Mouse (Mus musculus) MEL (cell line): ENCODE measurements around the gene Cdc40. TPM values are rescaled to one million over a fixed set of nuclear protein-coding genes. Genes with fewer than 3 reads are reported as not detected.

Experiments used
- DNase-seq: peaks from one replicate; pipeline ENCODE4 v3.0.0; 2011; ENCODE audit warnings: low read depth, low spot score
- H3K27ac ChIP-seq: 2 replicates; pipeline ENCODE4 v1.5.1; 2012; ENCODE audit warnings: low read depth, mild to moderate bottlenecking, control low read depth, low read length, moderate library complexity; ENCODE audit not compliant: control insufficient read depth
- H3K27me3 ChIP-seq, 2 experiments: fragments of 150-350 bp in 1 of 2; sonication (generic) in 1 of 2; 2 replicates each; pipeline ENCODE4 v1.6.1; 2012; ENCODE audit warnings: low read length in 2 of 2, mild to moderate bottlenecking in 2 of 2, improper control_type of control experiment in 1 of 2, moderate library complexity in 1 of 2; ENCODE audit not compliant: insufficient read depth in 2 of 2, control insufficient read depth in 1 of 2
- H3K36me3 ChIP-seq, 2 experiments: 2 replicates each; pipeline ENCODE4 v1.6.1; 2012 to 2014; ENCODE audit warnings: low read length in 2 of 2, improper control_type of control experiment in 1 of 2, inconsistent platforms in 1 of 2, mild to moderate bottlenecking in 1 of 2; ENCODE audit not compliant: insufficient read depth in 2 of 2, control insufficient read depth in 1 of 2
- H3K4me1 ChIP-seq, 2 experiments: fragments of 150-350 bp in 1 of 2; sonication (generic) in 1 of 2; 2 replicates each; pipeline ENCODE4 v1.6.1; 2012; ENCODE audit warnings: low read length in 2 of 2, improper control_type of control experiment in 1 of 2, mild to moderate bottlenecking in 1 of 2; ENCODE audit not compliant: insufficient read depth in 2 of 2, control insufficient read depth in 1 of 2
- H3K4me3 ChIP-seq, 2 experiments: fragments of 150-350 bp in 1 of 2; sonication (generic) in 1 of 2; 2 replicates each; pipeline ENCODE4 v1.5.1; 2012; ENCODE audit warnings: low read depth in 2 of 2, low read length in 2 of 2, mild to moderate bottlenecking in 2 of 2, moderate library complexity in 2 of 2, control low read depth in 1 of 2, improper control_type of control experiment in 1 of 2; ENCODE audit not compliant: control insufficient read depth in 1 of 2, insufficient read depth in 1 of 2
- H3K79me2 ChIP-seq: 2 replicates; pipeline ENCODE4 v1.6.1; 2012; ENCODE audit warnings: mild to moderate bottlenecking, low read length, moderate library complexity; ENCODE audit not compliant: control insufficient read depth, poor library complexity, insufficient read depth
- H3K9ac ChIP-seq: 2 replicates; pipeline ENCODE4 v1.6.1; 2012; ENCODE audit warnings: low read depth, mild to moderate bottlenecking, control low read depth, low read length, moderate library complexity; ENCODE audit not compliant: control insufficient read depth, poor library complexity, severe bottlenecking
- H3K9me3 ChIP-seq: fragments of 150-350 bp; sonication (generic); replicated peaks from 2 replicates; pipeline ENCODE4 v1.6.1; 2012; ENCODE audit warnings: mild to moderate bottlenecking, low read length, improper control_type of control experiment, moderate library complexity; ENCODE audit not compliant: insufficient read depth
- CHD1 ChIP-seq: IDR thresholded peaks from 2 replicates; pipeline ENCODE4 v1.6.1; 2012; ENCODE audit warnings: low read depth, mild to moderate bottlenecking, inconsistent platforms, low read length, improper control_type of control experiment
- CHD2 ChIP-seq: IDR thresholded peaks from 2 replicates; pipeline ENCODE4 v1.6.1; 2011; ENCODE audit warnings: low read length, improper control_type of control experiment
- HCFC1 ChIP-seq: IDR thresholded peaks from 2 replicates; pipeline ENCODE4 v1.6.1; 2012; ENCODE audit warnings: low read depth, mild to moderate bottlenecking, inconsistent platforms, low read length, improper control_type of control experiment, moderate library complexity
- KAT2A ChIP-seq: conservative IDR thresholded peaks from 2 replicates; pipeline ENCODE4 v1.6.1; 2012; ENCODE audit warnings: low read depth, low read length, improper control_type of control experiment, inconsistent platforms
- MAFK ChIP-seq: IDR thresholded peaks from 2 replicates; pipeline ENCODE4 v1.6.1; 2011; ENCODE audit warnings: low read depth, mild to moderate bottlenecking, low read length, improper control_type of control experiment, borderline replicate concordance
- MAX ChIP-seq: IDR thresholded peaks from 2 replicates; pipeline ENCODE4 v1.6.1; 2011; ENCODE audit warnings: low read length, improper control_type of control experiment
- MAZ ChIP-seq: IDR thresholded peaks from 2 replicates; pipeline ENCODE4 v1.6.1; 2012; ENCODE audit warnings: low read depth, mild to moderate bottlenecking, inconsistent platforms, low read length, improper control_type of control experiment
- MEF2A ChIP-seq: IDR thresholded peaks from 2 replicates; pipeline ENCODE4 v1.6.1; 2014; ENCODE audit warnings: low read depth, mild to moderate bottlenecking, inconsistent platforms, low read length, improper control_type of control experiment; ENCODE audit not compliant: poor library complexity, insufficient replicate concordance, severe bottlenecking; ENCODE audit errors: extremely low read depth
- MYC ChIP-seq: IDR thresholded peaks from 2 replicates; pipeline ENCODE4 v1.6.1; 2011; ENCODE audit warnings: low read depth, mild to moderate bottlenecking, low read length, improper control_type of control experiment, moderate library complexity
- NRF1 ChIP-seq: IDR thresholded peaks from 2 replicates; pipeline ENCODE4 v1.6.1; 2014; ENCODE audit warnings: low read depth, mild to moderate bottlenecking, inconsistent platforms, low read length, improper control_type of control experiment, moderate library complexity; ENCODE audit not compliant: poor library complexity, insufficient read depth, severe bottlenecking
- POLR2AphosphoS2 ChIP-seq: IDR thresholded peaks from 2 replicates; pipeline ENCODE4 v1.6.1; 2011; ENCODE audit warnings: low read length, improper control_type of control experiment
- POLR2AphosphoS5 ChIP-seq: IDR thresholded peaks from 2 replicates; pipeline ENCODE4 v1.6.1; 2012; ENCODE audit warnings: low read depth, borderline replicate concordance, mild to moderate bottlenecking, inconsistent platforms, low read length, moderate library complexity, mixed read lengths
- RAD21 ChIP-seq: IDR thresholded peaks from 2 replicates; pipeline ENCODE4 v1.6.1; 2011; ENCODE audit warnings: mild to moderate bottlenecking, low read depth, low read length, improper control_type of control experiment
- RCOR1 ChIP-seq: IDR thresholded peaks from 2 replicates; pipeline ENCODE4 v1.6.1; 2012; ENCODE audit warnings: low read depth, mild to moderate bottlenecking, inconsistent platforms, low read length, improper control_type of control experiment
- SIN3A ChIP-seq: IDR thresholded peaks from 2 replicates; pipeline ENCODE4 v1.6.1; 2012; ENCODE audit warnings: low read length, improper control_type of control experiment, inconsistent platforms
- SMC3 ChIP-seq: IDR thresholded peaks from 2 replicates; pipeline ENCODE4 v1.6.1; 2011; ENCODE audit warnings: low read depth, low read length, improper control_type of control experiment
- TAL1 ChIP-seq: IDR thresholded peaks from 2 replicates; pipeline ENCODE4 v1.6.1; 2012; ENCODE audit warnings: mild to moderate bottlenecking, inconsistent platforms, low read length, moderate library complexity, mixed read lengths
- TBP ChIP-seq: IDR thresholded peaks from 2 replicates; pipeline ENCODE4 v1.8.0; 2011; ENCODE audit warnings: low read depth, low read length, improper control_type of control experiment
- UBTF ChIP-seq: IDR thresholded peaks from 2 replicates; pipeline ENCODE4 v1.6.1; 2012; ENCODE audit warnings: low read depth, mild to moderate bottlenecking, inconsistent platforms, low read length, improper control_type of control experiment, moderate library complexity, borderline replicate concordance; ENCODE audit not compliant: insufficient read depth
- USF1 ChIP-seq: IDR thresholded peaks from 2 replicates; pipeline ENCODE4 v1.6.1; 2014; ENCODE audit warnings: low read depth, mild to moderate bottlenecking, inconsistent platforms, low read length, improper control_type of control experiment, moderate library complexity
- USF2 ChIP-seq, 2 experiments: IDR thresholded peaks; 2 replicates each; pipeline ENCODE4 v1.6.1; 2011 to 2012; ENCODE audit warnings: improper control_type of control experiment in 2 of 2, low read length in 2 of 2, borderline replicate concordance in 1 of 2, inconsistent platforms in 1 of 2, low read depth in 1 of 2, mild to moderate bottlenecking in 1 of 2; ENCODE audit not compliant: insufficient read depth in 1 of 2
- ZKSCAN1 ChIP-seq: IDR thresholded peaks from 2 replicates; pipeline ENCODE4 v1.6.1; 2012; ENCODE audit warnings: low read depth, mild to moderate bottlenecking, inconsistent platforms, low read length, improper control_type of control experiment, moderate library complexity
- polyA plus RNA-seq, 2 experiments: library from polyadenylated mRNA; stranded (reverse) in 1 of 2; unstranded in 1 of 2; fragments of >175 nt in 1 of 2; fragments of >200 nt in 1 of 2; gene quantifications; 2 replicates each; pipeline versions ENCODE4 v1.2.1 to v1.2.4; 2012; ENCODE audit warnings: low replicate concordance in 2 of 2, low read depth in 1 of 2; ENCODE audit not compliant: insufficient read length in 2 of 2, insufficient read depth in 1 of 2, missing spikeins in 1 of 2
- total RNA-seq: library from RNA; depleted of rRNA; stranded (reverse); fragments of 300-350 nt; gene quantifications from 2 replicates; pipeline ENCODE4 v1.2.3, GENCODE M21; 2012

Gene Cdc40
- total and polyA plus RNA-seq, 3 experiments = 11.9 to 68.5 (median 35.5) TPM

GRCm38 (mm10) chr10:40827706-40828105, 55.4 kb downstream of the Cdc40 start:
- no peaks in the 10 kb centered on the region for H3K4me1 ChIP-seq
- no peak overlapping the region for H3K27ac ChIP-seq
- H3K36me3 ChIP-seq = no peaks in the 10 kb centered on the region
- no peak for TF ChIP-seq RAD21
- TF ChIP-seq MYC = no peak
- no peak for TF ChIP-seq SMC3
- TF ChIP-seq CHD2 = no peak
- no peak for TF ChIP-seq UBTF
- no peak for TF ChIP-seq USF2 (IDR thresholded peaks at IDR 0.05; ENCODE audit: borderline replicate concordance in 1 of 2, insufficient read depth in 1 of 2, low read depth in 1 of 2, low read length in 2 of 2)
- no peak for TF ChIP-seq KAT2A
- no peak for TF ChIP-seq POLR2AphosphoS2
- TF ChIP-seq CHD1 = no peak
- TF ChIP-seq RCOR1 = no peak
- no peak for TF ChIP-seq MAZ
- TF ChIP-seq ZKSCAN1 = no peak
- no peak for TF ChIP-seq POLR2AphosphoS5
- TF ChIP-seq MAFK = no peak
- DNase-seq = no peak
- H3K9me3 ChIP-seq = no peaks in the 10 kb centered on the region
- H3K4me3 ChIP-seq = no peak overlapping the region
- no peaks in the 10 kb centered on the region for H3K27me3 ChIP-seq
- H3K79me2 ChIP-seq = no peaks in the 10 kb centered on the region
- no peak overlapping the region for H3K9ac ChIP-seq

- H3K36me3 ChIP-seq = no peaks in the 10 kb centered on the region
- no peaks in the 10 kb centered on the region for H3K27me3 ChIP-seq
- H3K9ac ChIP-seq = no peak overlapping the region
- no peaks in the 10 kb centered on the region for H3K79me2 ChIP-seq
- H3K4me3 ChIP-seq = no peak overlapping the region
- no peak overlapping the region for H3K27ac ChIP-seq
- DNase-seq = no peak
- H3K4me1 ChIP-seq = no peaks in the 10 kb centered on the region
- no peaks in the 10 kb centered on the region for H3K9me3 ChIP-seq
- TF ChIP-seq USF1 (no peak), MAX (no peak), HCFC1 (no peak), MEF2A (no peak), SIN3A (no peak), TBP (no peak), MAFK (no peak), POLR2AphosphoS5 (no peak), TAL1 (no peak), NRF1 (no peak)
Observed at GRCm38 (mm10) chr10:40825952-40826351, 57.2 kb downstream of the Cdc40 start.
